Mouse (Mus musculus): ENCODE measurements around the gene Gm4779.

GRCm38 (mm10) chrX:101811750-101812149 lies 17.5 kb upstream of the Gm4779 start:
- no peak for TF ChIP-seq MEF2A (IDR thresholded peaks at IDR 0.05; ENCODE audit: extremely low read depth, insufficient replicate concordance, low read depth, low read length, poor library complexity, severe bottlenecking)
- no peak for TF ChIP-seq NRF1 (IDR thresholded peaks at IDR 0.05; ENCODE audit: insufficient read depth, low read depth, low read length, poor library complexity, severe bottlenecking)
